Mouse (Mus musculus) myocyte (in vitro differentiated cells): Measurements from ENCODE around the gene Nfic.

Experiments
- MAX ChIP-seq: IDR thresholded peaks from one replicate; pipeline ENCODE4 v1.6.1; 2011; ENCODE audit warnings: low read depth, mild to moderate bottlenecking, control low read depth
- POLR2A ChIP-seq: IDR thresholded peaks from one replicate; pipeline ENCODE4 v1.6.1; 2011; ENCODE audit warnings: low read depth, mild to moderate bottlenecking, control low read depth, moderate library complexity; ENCODE audit not compliant: insufficient read length
- TCF12 ChIP-seq: IDR thresholded peaks from one replicate; pipeline ENCODE4 v1.6.1; 2011; ENCODE audit warnings: mild to moderate bottlenecking, control low read depth; ENCODE audit not compliant: poor library complexity, insufficient read depth, severe bottlenecking
- USF1 ChIP-seq: IDR thresholded peaks from one replicate; pipeline ENCODE4 v1.6.1; 2011; ENCODE audit warnings: low read depth, mild to moderate bottlenecking, control low read depth, moderate library complexity

DNA sequence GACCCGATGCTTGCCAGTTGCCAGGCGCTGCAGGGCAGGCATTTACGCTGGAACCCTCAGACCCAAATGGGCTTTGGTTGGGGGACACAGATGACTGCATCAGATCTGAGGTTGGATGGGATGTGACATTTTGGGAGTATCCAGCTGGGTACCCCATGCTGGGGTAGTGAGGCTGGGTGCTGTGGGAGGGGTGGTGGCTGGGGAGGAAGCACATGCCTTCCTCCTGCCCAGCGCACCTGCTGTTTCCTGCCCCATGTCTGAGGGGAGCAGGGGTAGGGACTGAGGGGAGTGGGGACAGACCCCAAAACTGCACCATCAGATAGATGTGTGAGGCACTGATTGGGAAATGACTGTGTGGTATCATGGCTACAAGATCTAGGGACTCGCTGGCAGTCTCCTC is 58.7 kb downstream of the Nfic start:
- no peak for TF ChIP-seq USF1
- TF ChIP-seq MAX = no peak
- no peak for TF ChIP-seq POLR2A
- no peak for TF ChIP-seq TCF12
